Mouse (Mus musculus) bone marrow, adult 2 months (tissue): ENCODE measurements at regions not wholly inside any gene's neighbourhood (a gene's known extent, or its start where the extent isn't known, plus 50 kb on each side); places are given as distances from the start of the nearest gene placed in this dataset.

Experiments
- CTCF ChIP-seq: fragments of 200-500 bp; IDR thresholded peaks from 2 replicates; pipeline ENCODE4 v1.5.1; 2011; ENCODE audit warnings: low read length, control low read depth; ENCODE audit not compliant: control insufficient read depth, insufficient read depth
- POLR2A ChIP-seq: fragments of 200-500 bp; IDR thresholded peaks from 2 replicates; pipeline ENCODE4 v1.6.1; 2011; ENCODE audit warnings: low read depth, mild to moderate bottlenecking, control low read depth, low read length, borderline replicate concordance; ENCODE audit not compliant: control insufficient read depth

GRCm38 (mm10) chr10:56485746-56486145 is 108.6 kb downstream of the Gja1 start:
- TF ChIP-seq CTCF (no peak), POLR2A (no peak)
